Mouse (Mus musculus): ENCODE results near the gene Crlf1. TPM values are rescaled to one million over a fixed set of nuclear protein-coding genes. Genes with fewer than 3 reads are reported as not detected.

The Crlf1 gene
- polyA plus RNA-seq, 1 experiment from 2014 or later = 2.4 TPM

GRCm38 (mm10) chr8:70458462-70458861, 34.5 kb upstream of the Crlf1 start:
- no peaks in the 10 kb centered on the region for H3K27me3 ChIP-seq (ENCODE audit: control insufficient read depth, insufficient read depth, low read length)
- 88% methylated on average over 3 of the region's 3 CpGs for WGBS
- DNase-seq (ENCODE audit: low spot score) (no peak), ATAC-seq (ENCODE audit: low FRiP score) (no peak)
- H3K36me3 ChIP-seq (ENCODE audit: control insufficient read depth, insufficient read depth, low read length) = no peaks in the 10 kb centered on the region
- no peak overlapping the region for H3K27ac ChIP-seq (ENCODE audit: low read depth, low read length)
- no peaks in the 10 kb centered on the region for H3K4me1 ChIP-seq (replicated peaks; ENCODE audit: control insufficient read depth, insufficient read depth, low read length)
- no peaks in the 10 kb centered on the region for H3K9me3 ChIP-seq (ENCODE audit: control insufficient read depth, low read length)
- H3K4me3 ChIP-seq (ENCODE audit: low read depth, low read length) = no peak overlapping the region
- H3K9ac ChIP-seq (ENCODE audit: low read depth, low read length) = no peak overlapping the region
- no peak overlapping the region for H3K4me2 ChIP-seq (replicated peaks; ENCODE audit: low read depth, low read length)

GRCm38 (mm10) chr8:70459636-70460035, 33.3 kb upstream of the Crlf1 start:
- Histone ChIP-seq H3K36me3 (ENCODE audit: control insufficient read depth, insufficient read depth, low read length) (no peaks in the 10 kb centered on the region), H3K9ac (ENCODE audit: low read depth, low read length) (no peak overlapping the region), H3K27ac (ENCODE audit: low read depth, low read length) (no peak overlapping the region), H3K27me3 (ENCODE audit: control insufficient read depth, insufficient read depth, low read length) (no peaks in the 10 kb centered on the region), H3K4me1 (replicated peaks; ENCODE audit: control insufficient read depth, insufficient read depth, low read length) (no peaks in the 10 kb centered on the region), H3K4me3 (ENCODE audit: low read depth, low read length) (no peak overlapping the region), H3K9me3 (ENCODE audit: control insufficient read depth, low read length) (no peaks in the 10 kb centered on the region), H3K4me2 (replicated peaks; ENCODE audit: low read depth, low read length) (no peak overlapping the region)
- 95% methylated on average over 2 of the region's 2 CpGs for WGBS
- ATAC-seq (ENCODE audit: low FRiP score) = no peak
- no peak for DNase-seq (ENCODE audit: low spot score)

- Histone ChIP-seq H3K27ac (ENCODE audit: low read depth, low read length) (no peak overlapping the region), H3K36me3 (ENCODE audit: control insufficient read depth, insufficient read depth, low read length) (no peaks in the 10 kb centered on the region), H3K4me2 (replicated peaks; ENCODE audit: low read depth, low read length) (no peak overlapping the region), H3K4me1 (replicated peaks; ENCODE audit: control insufficient read depth, insufficient read depth, low read length) (no peaks in the 10 kb centered on the region), H3K4me3 (ENCODE audit: low read depth, low read length) (no peak overlapping the region), H3K9ac (ENCODE audit: low read depth, low read length) (no peak overlapping the region), H3K9me3 (ENCODE audit: control insufficient read depth, low read length) (no peaks in the 10 kb centered on the region), H3K27me3 (ENCODE audit: control insufficient read depth, insufficient read depth, low read length) (no peaks in the 10 kb centered on the region)
- ATAC-seq (ENCODE audit: low FRiP score) (no peak), DNase-seq (ENCODE audit: low spot score) (no peak)
- 92% methylated on average over 5 of the region's 5 CpGs for WGBS
These were observed 32.8 kb upstream of the Crlf1 start for GRCm38 (mm10) chr8:70460199-70460598.

- Histone ChIP-seq H3K36me3 (ENCODE audit: control insufficient read depth, insufficient read depth, low read length) (no peaks in the 10 kb centered on the region), H3K4me1 (replicated peaks; ENCODE audit: control insufficient read depth, insufficient read depth, low read length) (no peaks in the 10 kb centered on the region), H3K4me2 (replicated peaks; ENCODE audit: low read depth, low read length) (no peak overlapping the region), H3K9ac (ENCODE audit: low read depth, low read length) (no peak overlapping the region), H3K27ac (ENCODE audit: low read depth, low read length) (no peak overlapping the region), H3K4me3 (ENCODE audit: low read depth, low read length) (no peak overlapping the region), H3K27me3 (ENCODE audit: control insufficient read depth, insufficient read depth, low read length) (no peaks in the 10 kb centered on the region), H3K9me3 (ENCODE audit: control insufficient read depth, low read length) (no peaks in the 10 kb centered on the region)
- ATAC-seq (ENCODE audit: low FRiP score) = no peak
- DNase-seq (ENCODE audit: low spot score) = no peak
- WGBS = 88% methylated on average over 9 of the region's 9 CpGs
These were observed 32.4 kb upstream of the Crlf1 start for GRCm38 (mm10) chr8:70460606-70461005.

GRCm38 (mm10) chr8:70461765-70462515, 31.0 kb upstream of the Crlf1 start:
- no peak overlapping the region for H3K27ac ChIP-seq (ENCODE audit: low read depth, low read length)
- H3K9me3 ChIP-seq (ENCODE audit: control insufficient read depth, low read length) = no peaks in the 10 kb centered on the region
- H3K36me3 ChIP-seq (ENCODE audit: control insufficient read depth, insufficient read depth, low read length) = no peaks in the 10 kb centered on the region
- no peaks in the 10 kb centered on the region for H3K4me1 ChIP-seq (replicated peaks; ENCODE audit: control insufficient read depth, insufficient read depth, low read length)
- H3K4me2 ChIP-seq (replicated peaks; ENCODE audit: low read depth, low read length) = no peak overlapping the region
- WGBS = 90% methylated on average over 16 of the region's 16 CpGs
- ATAC-seq (ENCODE audit: low FRiP score) (no peak), DNase-seq (ENCODE audit: low spot score) (no peak)
- H3K4me3 ChIP-seq (ENCODE audit: low read depth, low read length) = no peak overlapping the region
- no peak overlapping the region for H3K9ac ChIP-seq (ENCODE audit: low read depth, low read length)
- H3K27me3 ChIP-seq (ENCODE audit: control insufficient read depth, insufficient read depth, low read length) = no peaks in the 10 kb centered on the region

- Histone ChIP-seq H3K4me1 (replicated peaks; ENCODE audit: control insufficient read depth, insufficient read depth, low read length) (no peaks in the 10 kb centered on the region), H3K27me3 (ENCODE audit: control insufficient read depth, insufficient read depth, low read length) (no peaks in the 10 kb centered on the region), H3K4me3 (ENCODE audit: low read depth, low read length) (no peak overlapping the region), H3K36me3 (ENCODE audit: control insufficient read depth, insufficient read depth, low read length) (no peaks in the 10 kb centered on the region), H3K27ac (ENCODE audit: low read depth, low read length) (no peak overlapping the region), H3K4me2 (replicated peaks; ENCODE audit: low read depth, low read length) (no peak overlapping the region), H3K9ac (ENCODE audit: low read depth, low read length) (no peak overlapping the region), H3K9me3 (ENCODE audit: control insufficient read depth, low read length) (no peaks in the 10 kb centered on the region)
- no peak for DNase-seq (ENCODE audit: low spot score)
- ATAC-seq (ENCODE audit: low FRiP score) = no peak
- 97% methylated on average over 8 of the region's 8 CpGs for WGBS
These were observed 30.5 kb upstream of the Crlf1 start for GRCm38 (mm10) chr8:70462516-70462813.

GRCm38 (mm10) chr8:70463306-70463705, 29.7 kb upstream of the Crlf1 start:
- DNase-seq (ENCODE audit: low spot score) (no peak), ATAC-seq (ENCODE audit: low FRiP score) (no peak)
- Histone ChIP-seq H3K9ac (ENCODE audit: low read depth, low read length) (no peak overlapping the region), H3K36me3 (ENCODE audit: control insufficient read depth, insufficient read depth, low read length) (no peaks in the 10 kb centered on the region), H3K9me3 (ENCODE audit: control insufficient read depth, low read length) (no peaks in the 10 kb centered on the region), H3K4me1 (replicated peaks; ENCODE audit: control insufficient read depth, insufficient read depth, low read length) (no peaks in the 10 kb centered on the region), H3K4me3 (ENCODE audit: low read depth, low read length) (no peak overlapping the region), H3K27me3 (ENCODE audit: control insufficient read depth, insufficient read depth, low read length) (no peaks in the 10 kb centered on the region), H3K27ac (ENCODE audit: low read depth, low read length) (no peak overlapping the region), H3K4me2 (replicated peaks; ENCODE audit: low read depth, low read length) (no peak overlapping the region)
- 75% methylated on average over 4 of the region's 4 CpGs for WGBS

GRCm38 (mm10) chr8:70464162-70464561, 28.8 kb upstream of the Crlf1 start:
- no peak for DNase-seq (ENCODE audit: low spot score)
- H3K9ac ChIP-seq (ENCODE audit: low read depth, low read length) = no peak overlapping the region
- H3K4me2 ChIP-seq (replicated peaks; ENCODE audit: low read depth, low read length) = no peak overlapping the region
- no peaks in the 10 kb centered on the region for H3K27me3 ChIP-seq (ENCODE audit: control insufficient read depth, insufficient read depth, low read length)
- H3K4me1 ChIP-seq (replicated peaks; ENCODE audit: control insufficient read depth, insufficient read depth, low read length) = no peaks in the 10 kb centered on the region
- H3K27ac ChIP-seq (ENCODE audit: low read depth, low read length) = no peak overlapping the region
- H3K36me3 ChIP-seq (ENCODE audit: control insufficient read depth, insufficient read depth, low read length) = no peaks in the 10 kb centered on the region
- ATAC-seq (ENCODE audit: low FRiP score) = no peak
- WGBS = 89% methylated on average over 6 of the region's 6 CpGs
- H3K9me3 ChIP-seq (ENCODE audit: control insufficient read depth, low read length) = no peaks in the 10 kb centered on the region
- no peak overlapping the region for H3K4me3 ChIP-seq (ENCODE audit: low read depth, low read length)

GRCm38 (mm10) chr8:70465701-70466100, 27.3 kb upstream of the Crlf1 start:
- no peaks in the 10 kb centered on the region for H3K4me1 ChIP-seq (replicated peaks; ENCODE audit: control insufficient read depth, insufficient read depth, low read length)
- no peak for DNase-seq (ENCODE audit: low spot score)

More at GRCm38 (mm10) chr8:70465701-70466100, 27.3 kb upstream of the Crlf1 start:
- no peaks in the 10 kb centered on the region for H3K36me3 ChIP-seq (ENCODE audit: control insufficient read depth, insufficient read depth, low read length)
- no peaks in the 10 kb centered on the region for H3K27me3 ChIP-seq (ENCODE audit: control insufficient read depth, insufficient read depth, low read length)
- H3K9me3 ChIP-seq (ENCODE audit: control insufficient read depth, low read length) = no peaks in the 10 kb centered on the region
- H3K9ac ChIP-seq (ENCODE audit: low read depth, low read length) = no peak overlapping the region
- no peak overlapping the region for H3K4me3 ChIP-seq (ENCODE audit: low read depth, low read length)
- ATAC-seq (ENCODE audit: low FRiP score) = no peak
- WGBS = 99% methylated on average over 4 of the region's 4 CpGs
- H3K27ac ChIP-seq (ENCODE audit: low read depth, low read length) = no peak overlapping the region
- H3K4me2 ChIP-seq (replicated peaks; ENCODE audit: low read depth, low read length) = no peak overlapping the region
